Mouse (Mus musculus): ENCODE measurements around the gene Alg6. TPM values are rescaled to one million over a fixed set of nuclear protein-coding genes. Genes with fewer than 3 reads are reported as not detected.
A peak's percentile ranks its signal among the peaks of the same experiment; 100 is the strongest.

Alg6 gene
- polyA plus RNA-seq (2014; fragmentation: Nextera tagmentation; extraction: Ambion mirVana): 16.4 and 17.4 TPM in 2 replicates

DNA sequence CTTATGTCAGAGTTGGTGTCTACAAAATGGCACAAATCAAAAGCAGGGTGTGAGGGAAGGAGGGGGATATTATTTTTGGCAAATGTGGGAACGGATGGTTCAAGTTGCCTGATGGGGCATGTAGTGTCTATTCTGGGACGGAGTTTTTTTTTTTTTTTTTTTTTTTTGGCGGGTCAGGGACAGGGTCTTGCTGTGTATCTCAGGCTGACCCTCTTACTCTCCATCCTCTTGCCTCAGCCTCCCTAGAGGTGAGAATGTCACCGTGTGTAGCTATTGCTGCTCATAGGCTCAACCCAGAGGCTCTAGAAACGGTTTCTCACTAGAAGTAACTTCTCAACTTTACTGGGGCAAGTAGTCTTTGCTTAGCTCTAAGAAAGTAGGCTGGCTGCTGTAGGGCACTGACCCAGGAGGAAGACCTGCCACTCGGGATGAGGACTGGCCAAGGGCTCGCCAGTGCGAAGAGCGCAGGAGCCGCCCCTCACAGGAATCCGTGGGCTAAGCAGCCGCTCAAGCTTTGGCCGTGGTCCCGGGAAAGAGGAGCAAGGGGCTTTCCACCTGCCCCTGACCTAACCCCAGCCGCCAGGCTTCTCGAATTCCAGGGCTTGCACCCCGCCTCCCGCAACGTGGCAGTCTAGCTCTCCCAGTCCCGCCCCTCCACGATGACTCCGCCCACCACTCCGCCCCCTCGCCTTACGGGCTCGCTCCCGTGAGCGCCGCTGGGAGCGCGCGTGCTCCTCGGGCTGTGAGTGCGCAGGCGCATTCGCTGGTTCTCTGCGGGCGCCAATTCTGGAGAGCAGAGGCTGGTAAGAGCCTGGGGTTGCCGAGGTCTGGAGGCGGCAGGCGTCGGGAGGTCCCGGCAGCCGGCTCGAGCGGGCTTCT lies at the start of gene Alg6:
Alg6 (plus strand) TSS at position 761 of the 879 bp plus-strand sequence.
- DNase-seq (ENCODE audit: low spot score): peak; percentile 98
- peak within 1 kb of the TSS; percentile 74 for H3K9ac ChIP-seq (ENCODE audit: low read length)
- peak; percentile 93 for ATAC-seq (ENCODE audit: insufficient read depth, low FRiP score, low TSS enrichment)
- H3K9me3 ChIP-seq (ENCODE audit: control insufficient read depth, low read length): no peaks in the 10 kb centered on the region
- peak within 1 kb of the TSS; percentile 44 for H3K4me2 ChIP-seq (ENCODE audit: low read depth)
- no peaks in the 10 kb centered on the region for H3K36me3 ChIP-seq (ENCODE audit: control insufficient read depth, insufficient read depth, low read length)
- no peaks in the 10 kb centered on the region for H3K27me3 ChIP-seq (ENCODE audit: control insufficient read depth, insufficient read depth, low read length)
- H3K4me1 ChIP-seq (ENCODE audit: control insufficient read depth, insufficient read depth, low read length): no peaks in the 10 kb centered on the region
- peak within 1 kb of the TSS; percentile 54 for H3K4me3 ChIP-seq (ENCODE audit: low read depth, low read length)
- H3K27ac ChIP-seq (ENCODE audit: low read depth, low read length): peak within 1 kb of the TSS; percentile 21; the same call in 1 of the 2 replicates
- WGBS: 3% methylated on average over 43 of the region's 46 CpGs

DNA sequence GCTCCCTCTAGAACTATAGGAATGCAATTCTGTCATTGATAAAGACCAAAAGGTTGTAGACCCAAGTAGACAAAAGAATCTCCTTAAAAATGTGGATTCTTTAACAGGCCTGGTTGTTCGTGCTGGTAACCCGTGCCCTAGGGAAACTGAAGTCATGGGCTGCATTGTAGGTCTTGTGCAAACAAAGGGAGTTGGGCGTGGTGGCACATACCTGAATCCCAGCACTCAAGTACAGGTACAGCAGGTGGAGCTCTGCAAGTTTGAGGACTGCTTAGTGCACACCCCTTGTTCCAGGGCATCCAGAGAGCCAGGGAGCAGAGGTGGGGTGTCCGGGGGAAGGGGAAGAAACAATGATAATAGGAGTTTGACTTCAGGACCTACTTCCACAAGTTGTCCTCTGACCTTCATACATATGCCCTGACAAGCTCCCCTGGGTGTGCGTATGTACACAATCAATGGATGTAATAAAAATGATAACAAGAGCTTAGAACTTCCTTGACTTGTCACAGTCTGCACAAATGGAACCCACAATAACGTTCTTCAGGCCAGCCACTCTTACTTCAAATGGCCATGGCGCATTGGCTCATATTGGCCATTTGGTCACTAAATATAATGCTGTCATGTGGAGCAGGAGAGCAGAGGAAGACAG lies 45.1 kb upstream of the Alg6 start:
- peaks cover under 1% of the 10 kb centered on the region; the same call in 1 of the 2 replicates for H3K27me3 ChIP-seq (ENCODE audit: control insufficient read depth, insufficient read depth, low read length)
- no peaks in the 10 kb centered on the region for H3K36me3 ChIP-seq (ENCODE audit: control insufficient read depth, insufficient read depth, low read length)
- no peaks in the 10 kb centered on the region for H3K4me1 ChIP-seq (ENCODE audit: control insufficient read depth, insufficient read depth, low read length)
- H3K4me2 ChIP-seq (ENCODE audit: low read depth): no peak overlapping the region
- WGBS: 89% methylated on average over 7 of the region's 7 CpGs
- DNase-seq (ENCODE audit: low spot score): no peak
- no peak for ATAC-seq (ENCODE audit: insufficient read depth, low FRiP score, low TSS enrichment)
- no peaks in the 10 kb centered on the region for H3K9me3 ChIP-seq (ENCODE audit: control insufficient read depth, low read length)
- no peak overlapping the region for H3K27ac ChIP-seq (ENCODE audit: low read depth, low read length)
- H3K9ac ChIP-seq (ENCODE audit: low read length): no peak overlapping the region
- no peak overlapping the region for H3K4me3 ChIP-seq (ENCODE audit: low read depth, low read length)

DNA sequence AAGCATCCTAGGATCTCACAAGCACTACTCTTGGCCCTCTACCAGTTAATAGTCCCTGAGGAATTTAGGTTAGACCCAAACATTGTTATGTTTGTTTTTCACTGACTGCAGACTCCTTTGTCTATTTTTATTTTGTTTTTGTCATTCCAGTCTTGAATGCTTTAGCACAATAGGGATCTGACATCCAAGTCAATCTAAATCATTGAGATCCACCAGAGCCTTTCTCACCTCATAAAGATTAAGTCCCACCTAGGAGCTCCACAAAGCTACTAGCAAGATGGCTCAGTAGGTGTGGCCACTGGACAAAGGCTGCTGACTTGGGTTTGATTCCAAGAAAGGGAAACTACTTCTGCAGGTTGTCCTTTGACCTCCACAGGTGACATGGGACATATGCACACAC lies 40.3 kb upstream of the Alg6 start:
- Histone ChIP-seq H3K27ac (ENCODE audit: low read depth, low read length) (no peak overlapping the region), H3K27me3 (ENCODE audit: control insufficient read depth, insufficient read depth, low read length) (no peaks in the 10 kb centered on the region), H3K9ac (ENCODE audit: low read length) (no peak overlapping the region), H3K9me3 (ENCODE audit: control insufficient read depth, low read length) (no peaks in the 10 kb centered on the region), H3K4me1 (ENCODE audit: control insufficient read depth, insufficient read depth, low read length) (no peaks in the 10 kb centered on the region), H3K4me2 (ENCODE audit: low read depth) (no peak overlapping the region), H3K4me3 (ENCODE audit: low read depth, low read length) (no peak overlapping the region), H3K36me3 (ENCODE audit: control insufficient read depth, insufficient read depth, low read length) (no peaks in the 10 kb centered on the region)
- ATAC-seq (ENCODE audit: insufficient read depth, low FRiP score, low TSS enrichment): no peak
- DNase-seq (ENCODE audit: low spot score): no peak

DNA sequence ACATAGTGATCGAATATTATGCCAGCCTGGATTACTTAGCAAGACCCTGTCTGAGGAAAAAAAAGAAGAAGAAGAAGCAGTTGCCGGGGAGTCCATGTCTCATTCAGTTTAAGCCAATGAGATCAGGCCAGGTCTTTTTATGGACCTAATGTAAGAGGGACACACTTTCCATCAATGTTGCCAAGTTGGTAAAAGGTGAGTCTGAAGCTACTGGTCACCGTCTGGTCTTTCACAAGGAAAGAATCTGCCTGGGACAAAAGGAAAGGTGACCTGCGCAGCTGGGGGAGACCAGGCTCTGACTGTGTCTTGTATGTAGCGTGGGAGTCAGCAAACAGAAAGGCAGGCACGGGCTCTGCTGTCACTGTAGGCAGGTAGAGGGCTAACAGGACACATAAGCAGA lies 31.5 kb upstream of the Alg6 start:
- Histone ChIP-seq H3K4me3 (ENCODE audit: low read depth, low read length) (no peak overlapping the region), H3K9me3 (ENCODE audit: control insufficient read depth, low read length) (no peaks in the 10 kb centered on the region), H3K27me3 (ENCODE audit: control insufficient read depth, insufficient read depth, low read length) (no peaks in the 10 kb centered on the region), H3K36me3 (ENCODE audit: control insufficient read depth, insufficient read depth, low read length) (no peaks in the 10 kb centered on the region), H3K4me1 (ENCODE audit: control insufficient read depth, insufficient read depth, low read length) (no peaks in the 10 kb centered on the region), H3K4me2 (ENCODE audit: low read depth) (no peak overlapping the region), H3K9ac (ENCODE audit: low read length) (no peak overlapping the region), H3K27ac (ENCODE audit: low read depth, low read length) (no peak overlapping the region)
- DNase-seq (ENCODE audit: low spot score): no peak
- 93% methylated on average over 6 of the region's 6 CpGs for WGBS
- ATAC-seq (ENCODE audit: insufficient read depth, low FRiP score, low TSS enrichment): no peak

DNA sequence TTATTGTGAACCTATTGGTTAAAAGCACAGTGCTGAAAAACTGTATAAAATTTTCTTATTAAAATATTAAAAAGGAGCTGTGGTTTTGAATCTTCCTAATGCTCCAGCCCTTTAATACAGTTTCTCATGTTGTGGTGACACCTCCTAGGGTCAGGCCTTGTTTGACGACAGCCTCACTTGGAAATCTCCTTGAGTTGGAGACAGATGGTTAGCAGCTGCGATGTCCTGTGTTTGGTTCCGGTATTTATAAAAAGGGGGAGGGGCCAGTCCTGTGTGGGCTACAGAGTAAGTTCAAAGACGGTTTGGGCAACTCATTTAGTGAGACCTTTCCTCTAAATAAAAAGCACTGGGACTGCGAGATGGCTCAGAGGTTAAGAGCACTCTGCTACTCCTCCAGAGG lies 29.2 kb upstream of the Alg6 start:
- Histone ChIP-seq H3K36me3 (ENCODE audit: control insufficient read depth, insufficient read depth, low read length) (no peaks in the 10 kb centered on the region), H3K27me3 (ENCODE audit: control insufficient read depth, insufficient read depth, low read length) (no peaks in the 10 kb centered on the region), H3K4me3 (ENCODE audit: low read depth, low read length) (no peak overlapping the region), H3K9ac (ENCODE audit: low read length) (no peak overlapping the region), H3K27ac (ENCODE audit: low read depth, low read length) (no peak overlapping the region), H3K4me2 (ENCODE audit: low read depth) (no peak overlapping the region), H3K4me1 (ENCODE audit: control insufficient read depth, insufficient read depth, low read length) (no peaks in the 10 kb centered on the region), H3K9me3 (ENCODE audit: control insufficient read depth, low read length) (no peaks in the 10 kb centered on the region)
- DNase-seq (ENCODE audit: low spot score) (no peak), ATAC-seq (ENCODE audit: insufficient read depth, low FRiP score, low TSS enrichment) (no peak)
- WGBS: 51% methylated on average over 5 of the region's 5 CpGs

DNA sequence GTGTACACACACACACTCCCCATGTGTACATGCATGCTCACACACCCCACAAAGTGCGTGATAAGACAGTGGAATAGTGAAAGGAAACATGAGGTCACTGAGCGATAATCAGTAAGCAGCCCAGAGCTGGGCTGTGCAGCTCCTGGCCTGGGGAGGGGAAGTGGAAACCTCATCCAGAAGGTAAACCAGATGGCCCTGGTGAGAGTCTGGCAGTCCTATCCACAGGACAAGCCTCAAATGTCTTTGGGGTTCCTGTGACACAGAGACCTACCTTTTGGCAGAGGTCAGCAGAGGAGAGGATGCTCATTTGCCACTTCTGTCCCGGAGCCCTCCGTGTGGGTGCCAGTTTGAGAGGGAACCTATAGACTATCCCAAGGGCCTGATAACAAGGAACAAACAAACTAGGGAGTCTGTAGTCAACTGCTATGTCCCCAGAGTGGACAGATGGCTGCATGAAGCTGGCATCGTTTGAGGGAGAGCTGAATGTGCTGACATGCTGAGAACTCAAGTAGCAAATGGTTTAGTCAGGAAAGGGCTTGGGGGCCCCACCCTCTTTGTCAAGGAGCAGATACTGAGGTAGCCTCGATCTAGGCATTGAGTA lies 2.8 kb upstream of the Alg6 start:
- no peaks in the 10 kb centered on the region for H3K9me3 ChIP-seq (ENCODE audit: control insufficient read depth, low read length)
- no peaks in the 10 kb centered on the region for H3K36me3 ChIP-seq (ENCODE audit: control insufficient read depth, insufficient read depth, low read length)
- no peaks in the 10 kb centered on the region for H3K4me1 ChIP-seq (ENCODE audit: control insufficient read depth, insufficient read depth, low read length)
- no peak overlapping the region for H3K4me2 ChIP-seq (ENCODE audit: low read depth)
- H3K9ac ChIP-seq (ENCODE audit: low read length): no peak overlapping the region
- no peak overlapping the region for H3K4me3 ChIP-seq (ENCODE audit: low read depth, low read length)
- ATAC-seq (ENCODE audit: insufficient read depth, low FRiP score, low TSS enrichment) (no peak), DNase-seq (ENCODE audit: low spot score) (no peak)
- no peaks in the 10 kb centered on the region for H3K27me3 ChIP-seq (ENCODE audit: control insufficient read depth, insufficient read depth, low read length)
- H3K27ac ChIP-seq (ENCODE audit: low read depth, low read length): no peak overlapping the region
- WGBS: 82% methylated on average over 6 of the region's 6 CpGs

DNA sequence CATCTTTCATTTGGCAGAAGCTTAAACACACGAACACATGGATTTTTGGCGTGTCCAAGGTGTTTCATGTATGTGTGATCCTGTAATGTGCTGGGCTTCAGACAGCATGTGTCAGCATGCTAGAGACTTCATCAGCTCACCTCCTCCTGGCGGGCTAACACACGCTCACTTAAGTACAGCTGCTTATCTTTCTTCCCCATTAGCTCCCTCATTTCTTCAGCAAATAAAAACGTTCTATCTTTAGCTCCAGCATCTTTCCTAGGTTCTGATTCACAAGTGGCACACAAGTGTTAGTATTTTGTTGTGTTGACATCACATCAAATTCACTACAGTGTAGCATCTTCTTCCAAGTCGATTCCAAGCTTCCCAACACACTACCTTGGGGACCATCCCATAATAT lies 1.5 kb upstream of the Alg6 start:
- DNase-seq (ENCODE audit: low spot score): no peak
- no peak overlapping the region for H3K27ac ChIP-seq (ENCODE audit: low read depth, low read length)
- 90% methylated on average over 6 of the region's 6 CpGs for WGBS
- no peak overlapping the region for H3K4me2 ChIP-seq (ENCODE audit: low read depth)
- H3K9me3 ChIP-seq (ENCODE audit: control insufficient read depth, low read length): no peaks in the 10 kb centered on the region
- H3K9ac ChIP-seq (ENCODE audit: low read length): no peak overlapping the region
- no peak for ATAC-seq (ENCODE audit: insufficient read depth, low FRiP score, low TSS enrichment)
- H3K4me1 ChIP-seq (ENCODE audit: control insufficient read depth, insufficient read depth, low read length): no peaks in the 10 kb centered on the region
- H3K36me3 ChIP-seq (ENCODE audit: control insufficient read depth, insufficient read depth, low read length): no peaks in the 10 kb centered on the region
- no peaks in the 10 kb centered on the region for H3K27me3 ChIP-seq (ENCODE audit: control insufficient read depth, insufficient read depth, low read length)
- no peak overlapping the region for H3K4me3 ChIP-seq (ENCODE audit: low read depth, low read length)

DNA sequence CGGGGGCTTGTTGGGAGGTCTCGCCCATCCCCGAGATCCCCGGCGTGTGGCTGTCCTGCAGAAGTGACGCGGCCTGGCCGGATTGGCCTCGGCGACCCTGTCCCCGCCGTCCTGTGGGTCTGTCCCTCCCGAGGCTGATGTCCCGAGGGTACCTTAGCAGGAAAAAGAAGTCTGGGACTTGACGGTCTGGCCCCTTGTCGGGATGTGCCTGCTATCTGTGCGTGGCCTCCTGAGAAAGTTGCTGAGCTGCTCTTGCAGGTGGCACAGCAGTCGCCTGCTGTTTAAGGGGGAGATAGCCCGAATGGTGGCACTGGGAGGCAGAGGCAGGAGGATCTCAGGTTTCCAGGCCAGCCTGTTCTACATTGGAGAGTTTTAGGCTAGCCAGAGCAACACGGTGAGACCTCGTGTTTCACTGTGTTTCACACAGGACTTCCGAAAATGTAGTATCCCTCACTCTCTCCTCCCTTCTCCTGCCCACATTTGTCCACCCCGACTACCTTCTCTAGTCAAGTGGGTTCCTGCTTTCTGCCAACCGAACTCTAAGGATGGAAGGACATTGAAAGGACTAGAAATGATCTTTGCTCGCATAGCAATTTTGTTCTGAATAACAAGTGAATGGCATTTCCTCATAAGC lies 436 bp downstream of the Alg6 start:
- Histone ChIP-seq H3K27ac (ENCODE audit: low read depth, low read length) (peak overlapping the region; percentile 21; the same call in 1 of the 2 replicates), H3K9me3 (ENCODE audit: control insufficient read depth, low read length) (no peaks in the 10 kb centered on the region), H3K4me1 (ENCODE audit: control insufficient read depth, insufficient read depth, low read length) (no peaks in the 10 kb centered on the region), H3K4me2 (ENCODE audit: low read depth) (peak overlapping the region; percentile 44), H3K9ac (ENCODE audit: low read length) (peak overlapping the region; percentile 74), H3K4me3 (ENCODE audit: low read depth, low read length) (peak overlapping the region; percentile 54), H3K27me3 (ENCODE audit: control insufficient read depth, insufficient read depth, low read length) (no peaks in the 10 kb centered on the region), H3K36me3 (ENCODE audit: control insufficient read depth, insufficient read depth, low read length) (no peaks in the 10 kb centered on the region)
- WGBS: 29% methylated on average over 25 of the region's 25 CpGs
- DNase-seq (ENCODE audit: low spot score) (no peak), ATAC-seq (ENCODE audit: insufficient read depth, low FRiP score, low TSS enrichment) (peak; percentile 54)
